Mouse (Mus musculus) left cerebral cortex, adult 8-10 months (tissue): Measurements from ENCODE around the gene Timp3. TPM values are rescaled to one million over a fixed set of nuclear protein-coding genes. Genes with fewer than 3 reads are reported as not detected.

ENCODE experiments used
- DNase-seq, 2 experiments: peaks; one replicate each; pipeline ENCODE4 v3.0.0; 2022; ENCODE audit warnings: low spot score in 2 of 2
- total RNA-seq, 4 experiments: library from RNA; stranded (reverse); gene quantifications; 2 replicates each; pipeline ENCODE4 v1.2.4; 2022

Timp3 gene
- total RNA-seq, 4 experiments from 2014 or later = 67.3 to 73.9 (median 69.9) TPM

DNA sequence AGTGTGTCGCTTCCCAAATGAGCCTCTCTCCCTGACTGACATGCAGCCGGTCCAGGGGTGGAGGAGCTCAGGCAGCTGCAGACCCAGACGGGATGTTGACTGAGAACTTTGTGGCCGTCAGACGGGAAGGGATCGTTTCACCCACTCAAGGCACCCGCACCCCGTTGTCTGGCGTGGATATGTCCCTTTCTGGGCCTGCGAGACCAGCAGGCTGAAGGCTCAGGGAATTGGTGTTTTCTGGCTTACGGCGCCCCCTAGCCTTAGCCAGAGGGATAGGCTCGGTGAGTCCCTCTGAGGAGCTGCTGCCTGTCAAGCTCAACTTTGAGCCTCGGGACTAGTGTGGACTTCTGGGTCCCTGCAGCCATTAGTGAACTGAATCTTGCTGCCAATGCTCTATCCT, 4.1 kb upstream of the Timp3 start:
- peak; percentile 38 to 55 for DNase-seq

DNA sequence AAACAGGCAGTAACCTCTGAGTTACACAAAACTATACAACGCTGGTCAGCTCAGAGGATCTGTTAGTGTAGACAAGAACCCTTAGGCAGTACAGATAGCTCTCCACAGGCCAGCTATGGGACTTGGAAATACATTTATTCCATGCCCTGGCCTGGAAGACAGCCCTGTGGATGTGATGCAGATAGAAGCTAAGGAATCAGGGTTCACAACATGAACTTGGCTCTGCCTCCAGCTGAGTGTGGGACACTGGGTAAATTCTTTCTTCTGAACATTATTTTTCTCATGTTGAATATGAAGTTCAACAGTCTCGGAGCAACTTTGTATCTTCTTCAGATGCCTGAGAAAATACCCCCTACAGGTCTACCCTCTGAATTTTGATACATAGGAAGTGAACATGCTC, 2.9 kb upstream of the Timp3 start:
- no peak for DNase-seq

DNA sequence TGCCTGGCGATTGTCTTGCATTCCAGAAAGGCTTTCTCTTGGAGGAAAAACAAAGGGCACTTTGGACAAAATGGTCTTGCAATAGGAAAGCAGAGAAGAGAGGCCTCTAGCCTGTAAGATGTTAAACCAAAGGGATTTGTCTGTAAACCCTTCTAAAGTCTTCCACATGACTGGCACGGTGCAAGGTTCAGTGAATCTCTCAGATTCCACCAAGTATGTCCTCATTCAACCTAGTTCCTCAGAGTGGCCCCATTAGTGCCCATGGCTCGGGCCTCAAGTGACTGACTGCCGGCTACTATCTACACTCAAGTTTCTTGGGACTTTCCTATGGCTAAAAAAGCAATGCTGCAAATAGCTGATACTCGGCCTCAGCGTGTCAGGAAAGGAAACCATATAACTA, 1.8 kb upstream of the Timp3 start:
- DNase-seq = no peak

- no peak for DNase-seq
Observed at GRCm38 (mm10) chr10:86299795-86300194, 377 bp upstream of the Timp3 start.

DNA sequence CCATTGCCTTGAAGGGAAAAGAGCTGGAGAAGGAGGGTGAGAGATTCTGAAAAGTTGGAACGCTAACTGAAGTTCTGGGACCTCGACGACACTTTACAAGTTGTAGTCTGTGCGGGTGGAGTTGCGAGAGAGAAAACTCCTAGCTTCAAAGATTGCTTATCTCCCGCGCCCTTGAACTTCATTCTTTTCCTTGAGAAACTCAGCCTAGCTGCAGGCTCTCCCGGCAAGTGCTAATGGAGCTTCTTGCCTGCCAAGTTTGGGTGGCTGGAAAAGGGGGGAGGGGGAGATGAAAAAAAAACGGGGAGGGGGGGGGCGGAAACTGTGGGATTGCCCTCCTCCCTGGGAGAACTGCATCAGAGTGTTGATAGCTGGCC, 932 bp downstream of the Timp3 start:
- no peak for DNase-seq

- no peak for DNase-seq
Observed at GRCm38 (mm10) chr10:86301593-86302317, 1.6 kb downstream of the Timp3 start.

DNA sequence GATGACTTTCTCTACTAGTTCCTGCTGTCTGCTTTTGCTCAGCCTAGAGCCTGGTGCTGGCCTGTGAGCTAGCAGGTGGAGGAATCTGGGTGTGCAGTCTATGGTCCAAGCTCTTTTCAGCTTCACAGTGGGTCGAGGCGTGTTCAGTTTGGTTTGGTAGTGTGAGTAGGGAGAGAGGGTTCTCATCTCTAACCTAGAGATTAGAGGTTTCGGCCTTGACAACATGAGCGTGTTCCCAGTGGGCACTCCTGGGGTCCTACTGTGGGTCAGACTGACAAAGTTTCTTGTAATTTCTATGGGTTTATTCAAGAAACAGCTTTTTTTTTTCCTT, 2.1 kb downstream of the Timp3 start:
- DNase-seq = no peak

DNA sequence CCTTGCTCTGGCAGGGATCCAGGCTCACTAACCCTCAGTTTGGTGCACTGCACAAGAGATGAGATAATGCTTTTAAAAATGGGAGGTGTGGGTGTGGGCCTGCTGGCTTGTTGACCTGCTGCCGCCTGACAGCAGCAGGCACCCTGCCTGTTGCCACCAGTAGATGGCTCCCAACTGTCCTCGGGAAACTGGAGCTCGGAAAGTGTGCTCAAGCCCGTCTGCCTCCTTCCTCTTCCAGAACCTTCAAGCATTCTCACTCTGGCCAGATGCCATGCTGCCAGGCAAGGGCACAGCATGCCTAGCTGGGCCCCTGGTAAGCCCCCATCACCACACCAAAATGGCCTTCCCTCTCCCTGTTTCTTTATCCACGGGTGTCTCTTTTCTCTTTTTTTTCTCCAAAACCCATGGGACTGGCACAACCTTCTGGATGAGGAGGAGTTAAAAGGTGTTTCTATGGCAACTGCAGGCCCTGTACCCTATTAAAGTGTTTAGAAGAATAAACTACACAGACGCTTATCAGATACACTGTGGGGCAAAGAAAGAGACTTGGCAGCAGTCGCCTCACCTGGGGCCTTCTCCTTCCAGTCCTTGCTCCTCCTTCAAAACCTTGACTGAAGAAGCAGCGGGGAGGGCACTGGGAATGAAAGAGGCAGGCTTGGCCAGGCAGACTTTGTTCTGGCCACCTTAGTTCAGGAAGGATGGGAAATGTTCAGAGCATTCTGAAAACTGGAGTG, 2.8 kb downstream of the Timp3 start:
- peak; percentile 34 to 70 for DNase-seq

- no peak for DNase-seq
Observed at GRCm38 (mm10) chr10:86303495-86303876, 3.3 kb downstream of the Timp3 start.

GRCm38 (mm10) chr10:86304583-86304982, 4.4 kb downstream of the Timp3 start:
- no peak for DNase-seq

DNA sequence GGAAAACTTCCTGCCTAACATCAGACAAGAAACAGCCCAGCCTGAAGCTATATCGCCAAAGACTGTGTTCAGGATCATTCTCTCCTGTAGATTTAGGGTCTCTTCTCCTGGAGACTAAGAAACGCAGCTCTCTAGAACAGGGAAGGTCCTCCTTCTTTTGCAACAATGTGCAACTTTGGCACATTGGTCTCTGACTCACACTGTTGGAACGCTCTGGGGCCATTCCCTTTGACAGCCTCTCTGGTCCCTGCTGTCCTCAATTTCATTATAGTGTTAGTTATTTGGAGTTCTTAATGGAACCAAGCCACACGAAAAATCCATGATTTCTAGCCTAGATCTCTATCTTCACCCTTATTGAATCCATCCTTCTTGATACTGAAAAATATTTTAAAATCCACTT, 7.1 kb downstream of the Timp3 start:
- no peak for DNase-seq

DNA sequence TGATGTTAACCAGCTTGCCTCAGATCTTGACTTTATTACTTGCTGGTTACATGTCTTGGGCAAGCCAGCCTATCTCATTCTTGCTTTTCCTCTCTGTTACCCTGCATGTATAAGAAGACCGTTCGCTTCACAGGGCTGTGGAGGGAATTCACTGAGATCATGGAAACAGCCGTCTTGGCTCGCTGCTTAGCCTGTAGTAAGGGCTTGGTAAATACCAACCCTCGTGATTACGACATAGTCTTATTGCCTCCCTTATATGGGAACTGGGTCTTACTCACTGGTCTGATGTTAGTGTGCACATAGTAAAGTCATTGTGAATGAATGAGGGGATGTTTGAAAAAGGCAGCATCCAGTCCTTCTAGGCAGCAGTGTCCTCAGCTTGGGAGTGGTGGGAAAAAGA, 10.4 kb downstream of the Timp3 start:
- no peak for DNase-seq

DNA sequence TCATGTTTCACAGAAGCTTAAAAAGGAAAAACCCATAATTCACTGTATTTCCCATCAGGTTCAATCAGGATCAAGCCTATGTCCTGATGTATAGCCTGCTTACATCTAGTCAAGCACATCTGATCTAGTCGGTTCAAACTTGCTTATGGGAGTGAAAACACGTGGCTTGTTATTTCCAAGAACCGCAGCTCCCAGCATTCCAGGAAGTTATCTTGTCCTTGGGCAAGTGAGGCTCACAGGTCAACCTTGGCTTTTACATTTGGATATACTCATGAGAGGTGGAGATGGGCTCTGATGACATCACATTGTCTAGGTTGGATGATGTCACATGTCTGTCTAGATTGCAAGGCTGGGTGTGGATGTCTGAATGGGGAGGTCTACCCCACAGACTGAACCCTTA, 12.8 kb downstream of the Timp3 start:
- DNase-seq = no peak

GRCm38 (mm10) chr10:86313448-86313847, 13.3 kb downstream of the Timp3 start:
- no peak for DNase-seq

DNA sequence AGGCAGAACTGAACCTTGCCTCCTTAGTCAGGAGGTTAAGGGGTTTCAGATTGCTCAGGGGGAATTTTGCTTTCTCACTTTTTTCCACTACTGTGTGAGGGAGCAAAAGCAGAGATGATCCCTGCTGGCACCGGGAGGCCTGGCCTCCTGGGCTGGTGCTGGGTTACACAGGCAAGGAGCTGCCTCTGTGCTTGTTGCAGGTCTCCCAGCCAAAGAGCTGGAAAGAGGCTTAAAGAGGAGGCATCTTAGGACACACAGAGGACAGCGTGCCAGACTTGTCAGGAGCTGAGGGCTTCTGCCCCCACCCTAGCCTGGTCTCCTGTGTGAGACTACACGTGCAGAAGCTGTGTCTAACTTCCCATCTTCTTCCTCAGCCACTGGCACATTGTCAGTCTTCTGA, 15.3 kb downstream of the Timp3 start:
- no peak for DNase-seq

- DNase-seq = no peak
Observed at GRCm38 (mm10) chr10:86317633-86318032, 17.5 kb downstream of the Timp3 start.

DNA sequence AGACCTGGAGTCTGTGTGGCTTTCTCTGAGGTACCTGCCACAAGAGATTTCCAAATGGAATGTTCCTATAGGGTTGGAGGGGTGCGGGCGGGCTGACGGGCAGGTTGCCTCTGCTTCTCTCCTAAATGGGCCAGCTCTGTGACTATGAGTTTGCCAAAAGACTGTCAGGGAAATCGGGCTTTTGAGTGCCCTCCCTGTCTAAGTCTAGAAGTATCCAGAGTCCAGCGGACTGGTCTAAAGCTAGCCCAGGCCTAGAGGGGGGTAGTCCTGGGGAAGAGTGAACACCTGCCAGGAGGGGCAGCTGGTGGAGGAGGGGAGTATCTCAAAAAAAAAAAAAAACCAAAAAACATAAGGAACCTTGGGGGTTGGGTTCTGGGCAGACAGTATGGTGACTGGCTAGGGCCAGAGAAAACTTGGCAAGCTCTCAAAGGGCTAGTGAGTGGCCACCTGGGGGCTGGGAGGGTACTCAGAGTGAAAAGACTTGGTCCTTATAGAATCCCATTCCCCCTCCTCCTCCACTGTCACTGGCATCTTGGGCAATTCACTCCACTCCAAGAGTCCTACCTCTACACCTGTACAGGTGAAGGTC, 18.5 kb downstream of the Timp3 start:
- DNase-seq = no peak

- DNase-seq = no peak
Observed at GRCm38 (mm10) chr10:86319526-86319925, 19.4 kb downstream of the Timp3 start.

DNA sequence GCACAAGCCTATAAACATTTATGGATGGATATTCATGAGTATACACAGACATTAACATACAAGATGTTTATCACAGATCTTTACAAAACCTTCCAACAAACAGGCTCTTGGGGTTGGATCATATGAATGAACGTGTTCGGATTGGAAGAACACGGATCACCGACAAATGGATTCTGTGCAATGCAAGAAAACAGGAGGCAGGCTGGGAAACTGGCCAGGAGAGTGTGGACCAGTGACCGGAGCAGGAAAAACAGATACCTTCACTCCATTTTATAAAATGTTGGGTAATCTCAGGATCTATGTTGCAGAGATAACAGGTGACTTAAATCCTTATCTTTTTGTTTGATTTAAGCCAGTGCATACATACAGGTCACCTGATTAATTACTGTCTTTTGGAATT, 20.0 kb downstream of the Timp3 start:
- no peak for DNase-seq

DNA sequence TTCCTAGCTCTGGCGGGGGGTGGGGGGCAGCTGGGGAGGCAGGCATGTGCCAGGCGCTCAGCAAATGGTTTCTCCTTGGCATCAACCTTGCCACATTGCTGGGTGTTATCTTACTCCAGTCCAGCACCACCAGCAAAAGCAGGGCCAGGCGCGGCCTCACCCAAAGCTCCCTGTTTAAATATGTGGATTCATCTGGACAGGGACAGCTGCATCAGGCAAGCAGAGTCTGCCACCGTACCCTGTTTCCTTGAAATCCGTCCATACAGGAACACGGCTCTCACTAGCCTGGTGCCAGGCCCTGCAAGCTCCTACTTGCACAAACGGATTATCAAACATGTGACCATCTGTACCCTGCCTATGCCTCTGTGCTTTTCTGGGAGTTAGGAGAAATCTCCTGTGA, 21.0 kb downstream of the Timp3 start:
- no peak for DNase-seq

- DNase-seq = no peak
Observed at GRCm38 (mm10) chr10:86322006-86322405, 21.8 kb downstream of the Timp3 start.

DNA sequence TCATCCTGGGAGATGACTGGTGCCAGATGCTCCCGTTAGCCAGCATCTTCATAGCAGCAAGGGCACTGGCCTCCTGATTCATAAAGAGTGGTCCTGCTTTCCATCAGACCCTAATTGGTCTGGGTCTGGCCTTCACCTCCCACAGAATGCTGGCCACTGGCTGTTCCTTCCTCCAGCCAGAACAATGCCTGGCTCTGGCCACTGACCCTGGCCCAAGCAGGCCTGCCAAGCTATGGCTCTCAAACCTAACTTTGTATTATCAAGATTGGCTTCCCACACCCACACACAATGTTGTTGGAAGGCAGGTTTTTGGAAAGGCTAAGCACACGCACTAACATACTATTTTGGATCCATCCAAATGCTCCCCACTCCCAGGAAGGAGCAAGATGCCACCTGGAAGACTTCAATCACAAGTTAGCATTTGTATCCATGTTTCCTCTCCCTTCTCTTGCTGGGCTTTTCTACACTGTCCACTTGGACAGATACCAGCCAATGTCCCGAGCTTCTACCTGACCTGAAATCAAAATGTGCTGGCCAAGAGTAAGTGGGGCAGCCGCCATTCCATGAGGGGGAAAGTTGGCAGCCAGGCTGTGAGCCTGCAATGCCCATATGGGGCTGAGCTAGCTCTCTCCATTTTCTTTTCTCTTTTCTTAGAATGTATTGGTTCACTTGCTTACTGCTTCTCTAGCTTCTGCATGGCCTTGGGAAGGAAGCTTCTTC, 23.3 kb downstream of the Timp3 start:
- DNase-seq = no peak
